Mouse (Mus musculus): Measurements from ENCODE around the gene Tceal9.
A peak's percentile ranks its signal among the peaks of the same experiment; 100 is the strongest.
"Not testable (repeated sequence)": the region's sequence is repeated elsewhere in the genome, so short reads cannot be mapped to it uniquely, and the experiment has no call there.

Gene Tceal9

GRCm38 (mm10) chrX:136244574-136245229, at the start of gene Tceal9:
Gene Tceal9 (plus strand): TSS chrX:136245079.
- peak; percentile 66 for DNase-seq (ENCODE audit: low read depth, low spot score)

GRCm38 (mm10) chrX:136195193-136195944, 49.5 kb upstream of the Tceal9 start:
- DNase-seq (ENCODE audit: low read depth, low spot score), result no peak

GRCm38 (mm10) chrX:136196873-136197272, 48.0 kb upstream of the Tceal9 start:
- no peak for DNase-seq (ENCODE audit: low read depth, low spot score)

- no peak for DNase-seq (ENCODE audit: low read depth, low spot score)
Measured at GRCm38 (mm10) chrX:136203257-136203656, 41.6 kb upstream of the Tceal9 start.

GRCm38 (mm10) chrX:136203664-136204066, 41.2 kb upstream of the Tceal9 start, which contains the start of gene Tceal5:
Gene Tceal5 (minus strand): TSS chrX:136203876.
- peak; percentile 26 for DNase-seq (ENCODE audit: low read depth, low spot score)

- DNase-seq (ENCODE audit: low read depth, low spot score), result no peak
Measured at GRCm38 (mm10) chrX:136204406-136204805, 40.5 kb upstream of the Tceal9 start.

GRCm38 (mm10) chrX:136213396-136213795, 31.5 kb upstream of the Tceal9 start:
- DNase-seq (ENCODE audit: low read depth, low spot score), result no peak

GRCm38 (mm10) chrX:136214729-136215677, 29.9 kb upstream of the Tceal9 start, which contains the start of the genes Tceal7 and Bex1:
Gene Tceal7 (plus strand): TSS chrX:136214779.
Gene Bex1 (minus strand): TSS chrX:136215513.
- not testable (repeated sequence) for DNase-seq (ENCODE audit: low read depth, low spot score)

- no peak for DNase-seq (ENCODE audit: low read depth, low spot score)
Measured at GRCm38 (mm10) chrX:136216303-136216702, 28.6 kb upstream of the Tceal9 start.

GRCm38 (mm10) chrX:136223714-136224113, 21.2 kb upstream of the Tceal9 start:
- no peak for DNase-seq (ENCODE audit: low read depth, low spot score)

GRCm38 (mm10) chrX:136227768-136228167, 17.1 kb upstream of the Tceal9 start:
- DNase-seq (ENCODE audit: low read depth, low spot score), result no peak

GRCm38 (mm10) chrX:136238118-136238517, 6.8 kb upstream of the Tceal9 start:
- no peak for DNase-seq (ENCODE audit: low read depth, low spot score)

- no peak for DNase-seq (ENCODE audit: low read depth, low spot score)
Measured at GRCm38 (mm10) chrX:136243181-136243580, 1.7 kb upstream of the Tceal9 start.

GRCm38 (mm10) chrX:136245521-136246071, 717 bp downstream of the Tceal9 start:
- DNase-seq (ENCODE audit: low read depth, low spot score), result no peak

GRCm38 (mm10) chrX:136248811-136249210, 3.9 kb downstream of the Tceal9 start:
- no peak for DNase-seq (ENCODE audit: low read depth, low spot score)

GRCm38 (mm10) chrX:136249671-136250070, 4.8 kb downstream of the Tceal9 start:
- no peak for DNase-seq (ENCODE audit: low read depth, low spot score)

- DNase-seq (ENCODE audit: low read depth, low spot score), result no peak
Measured at GRCm38 (mm10) chrX:136252023-136252729, 7.3 kb downstream of the Tceal9 start.

GRCm38 (mm10) chrX:136267720-136268119, 22.8 kb downstream of the Tceal9 start:
- DNase-seq (ENCODE audit: low read depth, low spot score), result no peak

GRCm38 (mm10) chrX:136268173-136268572, 23.3 kb downstream of the Tceal9 start:
- no peak for DNase-seq (ENCODE audit: low read depth, low spot score)

- DNase-seq (ENCODE audit: low read depth, low spot score), result not testable (repeated sequence)
Measured at GRCm38 (mm10) chrX:136269743-136270392, 25.0 kb downstream of the Tceal9 start, which contains the start of gene Bex3. Gene Bex3 (plus strand): TSS chrX:136270253.
